Mouse (Mus musculus) kidney, adult 9 months (tissue): ENCODE results near the gene Cacna2d3.

Source experiments
- DNase-seq: peaks from one replicate; pipeline ENCODE4 v3.0.0; 2022

Gene Cacna2d3

GRCm38 (mm10) chr14:29478403-29478983 lies 243.2 kb downstream of the Cacna2d3 start:
- DNase-seq: no peak

DNA sequence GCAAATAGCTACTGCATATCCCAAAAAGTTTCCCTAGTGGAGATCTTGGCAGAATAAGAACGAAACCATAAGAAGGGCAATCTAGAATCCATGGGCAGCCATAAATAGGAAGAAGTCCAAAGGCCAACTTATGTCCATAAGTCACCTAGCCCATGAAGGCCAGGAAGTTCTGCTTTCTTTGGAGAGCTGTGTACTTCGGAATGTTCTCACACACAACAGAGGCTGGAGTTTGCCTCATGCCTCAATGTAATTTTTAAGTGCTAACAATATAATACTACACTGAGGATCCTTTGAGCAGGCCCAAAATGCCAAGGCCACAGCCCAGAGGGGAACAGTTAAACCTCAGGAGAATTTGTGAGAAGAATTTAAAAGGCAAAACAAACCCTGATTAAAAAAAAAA lies 257.4 kb downstream of the Cacna2d3 start:
- no peak for DNase-seq

DNA sequence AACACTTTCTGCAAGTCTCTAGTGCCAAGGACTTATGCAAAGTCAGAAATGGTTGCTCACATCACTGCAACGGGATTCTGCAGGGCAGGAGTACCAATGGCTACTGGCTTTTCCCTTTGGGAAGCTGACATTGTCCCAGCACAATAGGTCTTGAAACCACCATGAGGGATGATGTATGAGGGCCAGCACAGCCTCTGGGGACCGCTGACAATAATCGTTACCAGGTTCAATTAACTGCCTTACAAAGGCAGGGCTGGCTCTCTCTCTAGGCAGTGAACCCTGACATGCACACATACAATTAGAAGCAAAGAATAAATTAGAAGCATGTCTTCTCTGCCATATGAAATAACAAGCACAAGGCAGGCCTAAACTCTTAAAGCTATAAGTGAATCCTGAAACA lies 272.5 kb downstream of the Cacna2d3 start:
- no peak for DNase-seq

DNA sequence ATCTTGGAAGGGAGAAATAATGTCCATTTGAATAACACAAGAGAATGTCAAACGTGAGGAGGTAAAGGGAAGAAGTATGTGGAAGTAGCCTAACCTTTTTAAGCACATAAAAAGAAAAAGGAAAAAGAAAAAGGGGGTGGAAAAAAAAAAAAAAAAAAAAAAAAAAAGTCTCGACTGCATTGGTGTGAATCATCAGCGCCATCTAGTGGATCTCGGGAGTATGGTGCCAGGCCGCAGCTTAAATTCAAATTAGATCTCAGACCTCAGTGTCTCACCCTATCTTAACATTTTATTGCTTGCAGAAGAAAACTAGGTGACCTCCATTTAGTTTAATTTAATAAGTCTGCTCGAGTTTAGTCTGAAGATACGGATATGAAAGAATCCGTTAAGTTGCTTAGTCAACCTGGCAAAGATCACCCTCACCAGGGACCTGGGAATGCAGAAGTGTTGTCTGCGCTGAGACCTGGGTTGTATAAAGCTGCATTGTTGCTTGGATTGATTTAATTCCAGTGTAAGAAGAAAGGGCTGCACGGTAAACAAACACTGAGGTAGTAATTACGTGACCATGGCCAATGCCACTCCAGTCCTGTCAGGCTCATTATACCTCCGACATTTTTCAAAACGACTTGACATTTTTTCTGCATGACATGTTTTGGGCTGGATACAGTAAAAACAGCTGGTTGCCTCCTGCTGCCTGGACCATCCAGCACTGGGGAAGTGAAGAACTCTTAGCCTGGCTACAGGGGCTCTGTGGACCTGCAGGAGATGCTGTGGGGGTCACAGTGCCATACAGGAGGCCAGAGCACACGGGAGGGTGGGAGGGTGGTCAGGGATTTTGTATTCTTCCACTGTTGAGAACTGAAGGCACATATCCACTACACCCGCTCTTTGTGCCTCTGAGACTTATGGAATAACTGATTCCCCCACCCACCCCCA lies 278.3 kb downstream of the Cacna2d3 start:
- peak; percentile 64 for DNase-seq

DNA sequence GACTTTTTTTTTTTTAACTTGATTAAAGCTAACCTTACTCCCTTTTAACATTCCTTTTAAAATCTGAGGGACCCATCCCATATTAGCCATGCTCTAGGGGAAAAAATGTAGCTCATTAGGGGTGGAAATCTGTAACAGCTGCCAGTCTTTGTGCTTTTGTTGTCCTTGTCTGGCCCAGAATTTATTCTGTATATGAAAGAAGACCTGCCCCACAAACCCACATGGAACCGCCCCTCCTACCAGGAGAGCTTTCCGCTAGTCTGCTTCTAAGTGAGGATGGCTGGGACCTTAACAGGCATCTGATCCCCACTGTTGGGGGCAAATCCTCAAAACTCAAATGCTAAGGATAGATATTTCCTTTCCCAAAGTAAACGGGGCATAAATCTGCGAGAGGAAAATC lies 279.2 kb downstream of the Cacna2d3 start:
- DNase-seq: no peak

- DNase-seq: no peak
Measured at GRCm38 (mm10) chr14:29438666-29439065, 283.0 kb downstream of the Cacna2d3 start.

GRCm38 (mm10) chr14:29438251-29438650 lies 283.4 kb downstream of the Cacna2d3 start:
- DNase-seq: no peak

DNA sequence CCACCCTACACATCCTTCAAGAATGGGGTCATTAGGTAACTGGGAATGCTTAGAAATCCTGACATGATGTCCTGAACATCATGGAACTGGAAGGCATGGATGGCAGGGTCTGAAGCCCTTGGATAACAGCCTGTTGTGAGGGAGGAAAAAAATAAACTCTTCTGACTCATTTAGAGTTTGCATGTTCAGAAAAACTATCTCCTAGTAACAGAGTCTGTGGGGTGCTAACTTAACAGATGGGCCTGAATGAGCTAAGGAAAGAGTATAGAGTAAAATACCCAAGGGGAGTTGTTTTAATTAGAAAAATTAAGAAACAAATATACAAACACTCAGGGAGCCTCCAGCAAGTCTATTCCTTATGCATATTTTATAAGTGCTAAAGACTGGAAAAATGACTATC lies 286.5 kb downstream of the Cacna2d3 start:
- no peak for DNase-seq

GRCm38 (mm10) chr14:29433716-29434115 lies 287.9 kb downstream of the Cacna2d3 start:
- no peak for DNase-seq

- no peak for DNase-seq
Measured at GRCm38 (mm10) chr14:29433076-29433714, 288.5 kb downstream of the Cacna2d3 start.

DNA sequence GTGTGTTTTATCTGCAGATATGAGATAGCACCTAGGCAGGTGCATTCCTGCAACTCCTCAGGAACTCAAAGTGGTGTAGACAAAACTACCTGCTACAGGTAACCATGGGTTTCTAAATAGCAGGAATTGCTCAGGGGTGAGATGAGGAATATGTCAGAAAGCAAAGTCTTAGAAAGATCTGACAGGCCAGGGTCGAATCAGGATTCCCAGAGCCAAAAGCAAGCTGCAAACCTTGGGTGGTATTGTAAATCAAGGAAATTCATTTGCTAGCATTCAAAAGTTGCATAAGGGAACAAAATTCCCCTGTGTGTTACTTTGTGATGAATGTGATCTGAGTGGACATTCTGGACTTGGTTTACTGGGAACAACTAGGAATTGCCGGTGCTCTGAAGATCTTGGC lies 291.9 kb downstream of the Cacna2d3 start:
- no peak for DNase-seq

DNA sequence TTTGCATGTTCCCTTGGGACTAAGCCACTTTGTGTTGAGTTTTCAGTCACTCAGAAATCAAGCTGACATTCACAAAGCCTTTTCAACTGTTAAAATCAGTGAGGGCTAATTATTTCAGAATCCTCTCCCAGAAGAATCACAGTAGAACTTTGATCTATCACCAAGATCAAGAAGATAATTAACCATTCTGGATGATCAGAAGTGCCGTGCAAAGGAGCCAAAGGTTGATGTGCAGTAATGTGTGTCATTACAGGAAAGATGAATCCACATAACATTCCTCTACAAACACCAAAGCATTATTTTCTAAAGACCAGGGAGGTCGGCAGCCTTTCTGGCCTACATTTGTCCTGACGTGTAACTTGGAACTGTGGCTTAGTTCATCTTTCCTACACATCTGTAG lies 296.0 kb downstream of the Cacna2d3 start:
- DNase-seq: peak; percentile 79

DNA sequence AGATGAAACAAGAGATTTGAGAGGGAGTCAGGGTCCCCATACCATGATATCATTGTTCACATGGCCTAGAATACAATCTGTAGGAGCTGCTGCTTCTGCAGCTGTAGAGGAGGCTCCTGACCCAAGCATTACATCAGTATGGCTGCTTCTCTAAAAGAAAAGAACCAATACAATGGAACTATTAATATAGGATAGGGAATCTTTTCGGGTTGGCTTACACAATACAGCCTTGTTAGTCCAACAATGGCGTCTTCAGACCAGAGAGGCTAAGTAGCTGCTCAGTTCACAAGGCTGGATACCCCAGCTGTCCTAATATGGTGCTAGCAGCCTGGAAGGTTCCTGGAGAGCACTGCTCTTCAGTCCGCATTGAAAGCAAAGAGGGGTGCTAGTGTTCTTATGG lies 296.5 kb downstream of the Cacna2d3 start:
- DNase-seq: no peak

- DNase-seq: no peak
Measured at GRCm38 (mm10) chr14:29405878-29406165, 315.8 kb downstream of the Cacna2d3 start.

DNA sequence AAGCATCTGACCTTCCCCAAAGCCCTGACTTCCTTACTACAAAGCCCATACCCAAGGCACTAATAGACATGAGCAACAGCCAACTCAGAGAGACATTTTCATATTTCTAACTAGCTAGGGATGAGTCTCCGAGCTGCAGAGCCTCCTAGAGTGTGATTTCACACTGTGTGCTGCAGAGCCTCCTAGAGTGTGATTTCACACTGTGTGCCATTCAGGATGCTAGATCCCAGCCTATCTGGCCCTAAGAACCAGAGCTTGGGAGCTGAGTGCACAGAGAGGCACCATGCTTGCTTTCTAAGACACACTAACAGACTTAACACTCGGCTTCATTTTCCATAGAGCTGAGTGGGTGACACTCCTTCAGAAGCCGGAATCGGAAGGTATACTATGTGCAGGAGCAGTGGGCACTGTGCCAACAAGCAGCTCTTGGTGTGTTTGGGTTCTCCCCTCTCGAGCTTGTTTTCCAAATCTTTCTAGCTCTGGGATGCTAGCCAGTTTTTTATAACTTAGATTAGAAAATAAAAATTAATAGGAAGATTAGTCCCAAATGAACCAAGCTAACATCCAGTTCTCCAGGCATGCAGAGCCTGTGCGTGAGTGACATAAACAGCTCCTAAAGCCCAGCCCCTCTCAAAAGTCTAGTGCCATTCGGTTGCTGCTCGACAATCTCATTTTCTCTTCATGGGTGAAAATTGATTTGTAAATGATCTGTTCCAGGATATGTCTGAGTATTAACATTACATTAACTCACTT lies 316.4 kb downstream of the Cacna2d3 start:
- no peak for DNase-seq

DNA sequence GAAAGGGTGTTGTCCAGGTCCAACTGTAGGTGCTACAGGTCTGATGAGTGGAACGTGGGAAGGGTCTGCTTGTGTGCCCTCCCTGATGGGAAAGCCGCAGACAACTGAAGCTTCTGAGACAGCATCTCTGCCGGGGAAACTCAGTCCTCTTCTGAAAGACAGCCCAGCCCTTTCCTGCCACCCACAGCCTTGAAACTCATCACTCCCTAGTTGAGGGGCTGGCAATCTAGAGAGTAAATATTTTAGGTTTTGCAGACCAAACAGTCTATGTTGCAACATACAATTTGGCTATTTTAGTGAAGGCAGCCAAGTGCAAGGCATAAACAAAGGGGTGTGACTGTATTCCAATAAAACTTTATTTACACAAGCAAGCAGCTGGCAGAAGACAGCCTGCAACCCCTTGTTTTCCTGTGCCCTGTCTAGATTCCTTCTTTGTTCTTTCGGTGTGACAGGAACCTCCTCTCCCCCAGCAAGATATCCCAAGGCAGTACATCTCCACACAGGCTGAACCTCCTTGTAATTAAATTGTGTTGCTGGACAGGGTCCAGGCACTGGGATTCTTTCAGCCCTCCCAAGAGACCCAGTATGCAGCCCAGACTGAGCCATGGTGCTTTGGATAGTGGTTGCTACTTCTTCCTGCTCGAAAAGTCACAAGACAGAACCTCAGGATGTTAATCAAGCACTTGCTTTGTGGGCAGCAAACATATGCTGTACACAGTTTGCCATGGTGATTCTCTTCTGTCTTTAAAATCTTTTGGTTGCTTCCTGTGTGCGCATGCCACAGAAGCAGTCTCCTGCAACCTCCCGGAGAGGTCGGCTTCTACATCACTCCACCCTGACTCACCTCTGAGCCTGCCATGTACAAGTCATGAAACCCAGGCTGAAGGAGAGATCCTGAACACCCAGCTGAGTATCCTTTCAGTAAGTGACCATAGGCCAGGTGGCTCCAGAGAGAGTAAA lies 317.5 kb downstream of the Cacna2d3 start:
- DNase-seq: peak; percentile 20

DNA sequence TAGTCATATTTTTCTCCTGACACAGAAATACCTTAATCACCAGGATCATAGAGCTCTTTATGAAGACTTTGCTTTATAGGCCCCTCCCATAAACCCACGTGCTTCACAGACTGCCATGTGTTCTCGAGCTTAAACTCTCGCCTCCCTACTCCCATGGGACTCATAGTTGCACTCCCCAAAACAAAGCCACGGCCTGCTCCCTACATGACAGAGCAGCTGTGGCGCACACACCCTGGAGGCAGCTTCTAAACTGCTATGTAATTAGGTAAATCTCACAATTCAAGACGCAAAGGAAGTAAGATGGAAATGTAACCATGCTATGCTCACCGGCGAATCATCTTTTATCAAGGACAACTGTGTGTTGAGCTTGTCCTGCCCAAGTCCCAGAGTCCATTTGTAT lies 319.2 kb downstream of the Cacna2d3 start:
- no peak for DNase-seq

DNA sequence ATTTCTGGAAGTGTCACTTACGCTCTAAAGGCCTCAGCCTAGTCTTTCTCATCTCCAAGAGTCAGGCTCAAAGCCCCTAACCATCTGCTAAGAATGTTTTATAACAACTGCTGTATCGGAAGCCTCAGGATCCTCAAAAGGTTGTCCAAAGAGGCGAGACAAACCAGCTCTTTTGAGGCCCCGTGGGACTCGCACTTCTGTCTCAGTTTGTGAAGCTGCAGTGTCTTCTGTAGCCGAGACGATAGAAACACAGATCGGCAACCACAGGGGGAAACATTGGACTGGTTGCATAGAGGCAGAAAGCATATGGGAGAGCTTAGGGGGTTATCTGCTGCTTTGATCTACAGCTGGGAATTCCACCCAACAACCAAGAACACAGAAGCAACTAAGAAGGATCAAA lies 327.9 kb downstream of the Cacna2d3 start:
- DNase-seq: no peak

- no peak for DNase-seq
Measured at GRCm38 (mm10) chr14:29392851-29393250, 328.8 kb downstream of the Cacna2d3 start.

DNA sequence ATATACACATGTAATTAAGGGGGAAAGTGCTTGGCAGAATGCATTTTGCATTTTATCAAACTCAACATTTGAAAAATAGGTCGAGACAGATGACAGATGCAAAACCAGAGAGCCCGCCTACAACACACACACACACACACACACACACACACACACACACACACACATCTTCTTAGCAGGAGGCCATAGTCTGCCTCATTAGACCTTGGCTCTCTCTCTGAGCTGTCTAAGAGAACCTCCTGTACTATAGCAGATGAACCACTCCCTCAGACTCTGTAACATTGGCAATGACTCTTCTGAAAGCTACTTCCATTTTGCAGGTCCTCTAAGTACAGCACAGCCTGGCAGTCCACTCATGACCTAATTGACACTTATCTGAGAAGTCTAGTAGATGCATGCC lies 330.2 kb downstream of the Cacna2d3 start:
- DNase-seq: no peak

DNA sequence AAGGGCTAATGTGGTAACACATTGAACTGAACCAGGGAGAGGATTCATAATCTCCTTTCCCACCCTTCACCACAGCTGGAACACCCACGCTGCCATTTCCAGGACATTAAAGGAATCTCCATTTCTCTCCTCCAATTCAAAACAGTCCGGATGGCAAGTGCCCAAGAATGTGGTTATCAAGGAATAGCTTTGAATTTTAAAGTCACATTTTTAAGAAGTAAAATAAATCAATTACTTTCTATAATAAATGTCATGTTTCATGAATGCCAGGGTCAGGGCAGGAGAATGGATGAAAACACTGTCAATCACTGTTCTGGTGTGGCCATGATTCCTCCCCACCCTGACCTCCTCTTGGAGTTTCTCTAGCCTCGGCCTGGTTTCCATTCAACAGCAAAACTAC lies 333.9 kb downstream of the Cacna2d3 start:
- no peak for DNase-seq

GRCm38 (mm10) chr14:29385500-29385899 lies 336.2 kb downstream of the Cacna2d3 start:
- DNase-seq: no peak
